Mouse (Mus musculus): Measurements from ENCODE around the gene Dbi. TPM values are rescaled to one million over a fixed set of nuclear protein-coding genes. Genes with fewer than 3 reads are reported as not detected.

Gene Dbi
- polyA plus RNA-seq, 1 experiment from 2014 or later = 639 TPM

Other genes starting within 250 kb of the Dbi start
- 6.3 and 6.4 TPM in 2 replicates for gene Tmem177, start 207.9 kb downstream of the Dbi start, polyA plus RNA-seq (2014; fragmentation: Nextera tagmentation; extraction: Ambion mirVana)
- gene Cfap221, start 123.8 kb downstream of the Dbi start, polyA plus RNA-seq (2014; fragmentation: Nextera tagmentation; extraction: Ambion mirVana) = 0.17 TPM in 1 of 2 replicates, not detected in the other
- 0.15 TPM in 1 of 2 replicates, not detected in the other for gene Sctr, start 114.2 kb downstream of the Dbi start, polyA plus RNA-seq (2014; fragmentation: Nextera tagmentation; extraction: Ambion mirVana)
- gene Tmem37, start 47.0 kb downstream of the Dbi start, polyA plus RNA-seq (2014; fragmentation: Nextera tagmentation; extraction: Ambion mirVana) = 19.1 and 19.6 TPM in 2 replicates
- gene 3110009E18Rik, start 109 bp upstream of the Dbi start, polyA plus RNA-seq (2014; fragmentation: Nextera tagmentation; extraction: Ambion mirVana) = 11.8 and 13.1 TPM in 2 replicates
- gene Steap3, start 151.6 kb upstream of the Dbi start, polyA plus RNA-seq (2014; fragmentation: Nextera tagmentation; extraction: Ambion mirVana) = 14.7 and 18.6 TPM in 2 replicates
- not detected in 2 replicates for gene C1ql2, start 219.5 kb upstream of the Dbi start, polyA plus RNA-seq (2014; fragmentation: Nextera tagmentation; extraction: Ambion mirVana)